Mouse (Mus musculus): ENCODE measurements around the gene Fv1.
"Not testable (repeated sequence)": the region's sequence is repeated elsewhere in the genome, so short reads cannot be mapped to it uniquely, and the experiment has no call there.

DNA sequence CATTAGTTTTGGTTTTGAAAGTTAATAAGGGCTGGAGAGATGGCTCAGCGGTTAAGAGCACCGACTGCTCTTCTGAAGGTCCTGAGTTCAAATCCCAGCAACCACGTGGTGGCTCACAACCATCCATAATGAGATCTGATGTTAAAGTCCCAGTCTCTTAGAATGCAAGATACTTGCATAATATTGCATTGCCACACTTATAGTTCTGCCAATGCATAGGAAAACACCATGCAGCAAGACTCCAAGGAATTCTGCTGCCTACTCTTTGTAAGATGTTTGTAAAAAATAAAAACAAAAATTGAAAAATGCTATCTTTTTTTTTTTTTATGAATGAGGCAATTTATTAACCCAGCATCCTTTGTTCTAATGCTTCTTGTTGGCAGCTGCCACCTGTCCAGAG is 47.4 kb upstream of the Fv1 start:
- not testable (repeated sequence) for TF ChIP-seq CTCF (IDR thresholded peaks at IDR 0.05; ENCODE audit: borderline replicate concordance, insufficient read depth, low read length); POLR2A (IDR thresholded peaks at IDR 0.05; ENCODE audit: low read depth, low read length)
